Mouse (Mus musculus) kidney, adult 9 months (tissue): ENCODE results near the gene D8Ertd738e.

Experiments used
- DNase-seq: peaks from one replicate; pipeline ENCODE4 v3.0.0; 2022

The D8Ertd738e gene

GRCm38 (mm10) chr8:84249257-84250170, at the start of gene D8Ertd738e:
TSS of gene D8Ertd738e (minus strand) at chr8:84249719.
- DNase-seq = peak; percentile 92

- no peak for DNase-seq
Observed at GRCm38 (mm10) chr8:84297029-84297785, 47.7 kb upstream of the D8Ertd738e start.

- DNase-seq = peak; percentile 37
Observed at GRCm38 (mm10) chr8:84291688-84292087, 42.2 kb upstream of the D8Ertd738e start.

- DNase-seq = no peak
Observed at GRCm38 (mm10) chr8:84291086-84291485, 41.6 kb upstream of the D8Ertd738e start.

GRCm38 (mm10) chr8:84288892-84289291, 39.4 kb upstream of the D8Ertd738e start:
- DNase-seq = peak; percentile 28

- peak; percentile 56 for DNase-seq
Observed at GRCm38 (mm10) chr8:84285665-84286064, 36.1 kb upstream of the D8Ertd738e start.

- DNase-seq = no peak
Observed at GRCm38 (mm10) chr8:84284608-84285063, 35.1 kb upstream of the D8Ertd738e start.

- no peak for DNase-seq
Observed at GRCm38 (mm10) chr8:84280777-84281176, 31.3 kb upstream of the D8Ertd738e start.

GRCm38 (mm10) chr8:84276447-84276846, 26.9 kb upstream of the D8Ertd738e start:
- no peak for DNase-seq

- DNase-seq = no peak
Observed at GRCm38 (mm10) chr8:84273968-84274367, 24.4 kb upstream of the D8Ertd738e start.

GRCm38 (mm10) chr8:84272302-84272701, 22.8 kb upstream of the D8Ertd738e start:
- no peak for DNase-seq

GRCm38 (mm10) chr8:84269950-84270773, 20.6 kb upstream of the D8Ertd738e start, which contains the start of gene Ccdc130:
TSS of gene Ccdc130 (minus strand) at chr8:84270380.
- peak; percentile 100 for DNase-seq

- DNase-seq = no peak
Observed at GRCm38 (mm10) chr8:84261098-84261497, 11.6 kb upstream of the D8Ertd738e start.

- DNase-seq = peak; percentile 84
Observed at GRCm38 (mm10) chr8:84256822-84257610, 7.5 kb upstream of the D8Ertd738e start, which contains the start of gene Mri1. TSS of gene Mri1 (minus strand) at chr8:84257326.

GRCm38 (mm10) chr8:84256458-84256821, 6.9 kb upstream of the D8Ertd738e start:
- DNase-seq = peak; percentile 46

GRCm38 (mm10) chr8:84255858-84256257, 6.3 kb upstream of the D8Ertd738e start:
- DNase-seq = no peak

- DNase-seq = peak; percentile 67
Observed at GRCm38 (mm10) chr8:84241821-84242220, 7.7 kb downstream of the D8Ertd738e start.

- DNase-seq = no peak
Observed at GRCm38 (mm10) chr8:84241167-84241566, 8.4 kb downstream of the D8Ertd738e start.

GRCm38 (mm10) chr8:84237542-84238229, 11.8 kb downstream of the D8Ertd738e start:
- DNase-seq = no peak

GRCm38 (mm10) chr8:84236998-84237473, 12.5 kb downstream of the D8Ertd738e start, which contains the start of gene Zswim4:
TSS of gene Zswim4 (minus strand) at chr8:84237055.
- peak; percentile 100 for DNase-seq
